ENCODE assay signal across 9 mouse cellular contexts in genomic region chr11:116920746-116921145, GRCm38 (mm10). TPM values are rescaled to one million over a fixed set of nuclear protein-coding genes. Genes with fewer than 3 reads are reported as not detected.
DNase-seq lines count a peak whose midpoint lies in the region; ATAC-seq and TF ChIP-seq lines count a peak whose summit lies in the region.
"Had no signal": no experiment of that assay in that cellular context is flagged by ENCODE, and none has a peak within 500 bp of the region (broad histone marks: within the 10 kb centered on the region; RNA-seq: fewer than 3 reads in every experiment).

No protein-coding gene starts in this region.

- H3K9ac ChIP-seq in limb, embryonic 14.5 days (ENCODE audit: low read depth, low read length, severe bottlenecking): no peak overlapping the region
- H3K9ac ChIP-seq: limb, embryonic 15.5 days had no signal

- TF ChIP-seq POLR2A in limb, embryonic 14.5 days (IDR thresholded peaks at IDR 0.05; ENCODE audit: borderline replicate concordance, extremely low read depth, insufficient read depth, insufficient read length): no peak

- peak; percentile 52 for DNase-seq in adrenal gland, postnatal 10 days
- no peak for DNase-seq in adrenal gland, adult (ENCODE audit: inconsistent age in 2 of 2, low spot score in 1 of 2)
- peak; percentile 65 for DNase-seq in testis, postnatal 10 days (ENCODE audit: low spot score)
- DNase-seq in testis, postnatal 14 days (ENCODE audit: low spot score): no peak
- peak; percentile 71 for DNase-seq in limb, embryonic 14.5 days (ENCODE audit: low spot score)
- no peak for DNase-seq in layer of hippocampus, adult 18-20 months (ENCODE audit: low spot score in 2 of 2)
- DNase-seq in cerebellum, adult 9-11 months: no peak

- H3K9me3 ChIP-seq in limb, embryonic 14.5 days (ENCODE audit: control insufficient read depth, low read length): no peaks in the 10 kb centered on the region
- H3K9me3 ChIP-seq: limb, embryonic 15.5 days had no signal

- H3K27ac ChIP-seq in limb, embryonic 14.5 days (replicated peaks; ENCODE audit: low read depth, low read length): no peak overlapping the region
- H3K27ac ChIP-seq: limb, embryonic 15.5 days had no signal

- no peaks in the 10 kb centered on the region for H3K36me3 ChIP-seq in limb, embryonic 14.5 days (ENCODE audit: control insufficient read depth, insufficient read depth, low read length)
- H3K36me3 ChIP-seq: limb, embryonic 15.5 days had no signal

- H3K4me3 ChIP-seq in limb, embryonic 14.5 days (replicated peaks; ENCODE audit: low read length): no peak overlapping the region
- H3K4me3 ChIP-seq: limb, embryonic 15.5 days had no signal

- 0% methylated on average over 3 of the region's 6 CpGs for WGBS in limb, embryonic 14.5 days

- no peak for ATAC-seq in limb, embryonic 14.5 days (ENCODE audit: low FRiP score, low read depth)
- no peak for ATAC-seq in inflammation-experienced regulatory T-cells, adult 6 months

- H3K4me2 ChIP-seq in limb, embryonic 14.5 days (replicated peaks; ENCODE audit: low read depth, low read length, severe bottlenecking): no peak overlapping the region
- H3K4me2 ChIP-seq: limb, embryonic 15.5 days had no signal

- peaks cover 48% of the 10 kb centered on the region for H3K27me3 ChIP-seq in limb, embryonic 14.5 days (ENCODE audit: control insufficient read depth, insufficient read depth, low read length)

- H3K4me1 ChIP-seq in limb, embryonic 14.5 days (ENCODE audit: control insufficient read depth, insufficient read depth, low read length): no peaks in the 10 kb centered on the region

RNA-seq across cellular contexts. Expression of gene Mgat5b, which starts 2.1 kb away (rescaled TPM):
- 1 to 10 TPM in 1 of 2 experiments, under 1 TPM in 1; 0.81 to 1.3 TPM for total RNA-seq in adrenal gland, postnatal 10 days (2021)
- polyA plus RNA-seq in limb, embryonic 14.5 days (2012; rRNA removed): 3.6 and 6.7 TPM in 2 replicates
- 0.78 and 1.1 TPM in 2 replicates for polyA plus RNA-seq in limb, embryonic 14.5 days (2014; fragmentation: Nextera tagmentation; extraction: Ambion mirVana)
- polyA plus RNA-seq in inflammation-experienced regulatory T-cells, adult 6 months (2017; shearing (Covaris generic)): not detected
- total RNA-seq in layer of hippocampus, adult 18-20 months (2021): 10 to 100 TPM; 41.1 to 47.8 TPM

Comparison
In these comparisons a context has a peak if more than half of its experiments do, and no peak if none do; other contexts are left out.
1. DNase-seq: peak in adrenal gland, postnatal 10 days (single experiment), testis, postnatal 10 days (single experiment) and limb, embryonic 14.5 days (single experiment); none in adrenal gland, adult (0 of 2), testis, postnatal 14 days (single experiment), layer of hippocampus, adult 18-20 months (0 of 2) and cerebellum, adult 9-11 months (single experiment).
2. RNA of gene Mgat5b, which starts 2.1 kb away (total RNA-seq): 41.1 to 47.8 TPM in layer of hippocampus, adult 18-20 months; 0.81 to 1.3 TPM in adrenal gland, postnatal 10 days; every median in the first group is over 10 times any median in the second.